Mouse (Mus musculus) activated CD4-positive, CD25-positive, alpha-beta regulatory T cell, adult 4 months (primary cell): ENCODE measurements around the gene Olfr592. TPM values are rescaled to one million over a fixed set of nuclear protein-coding genes. Genes with fewer than 3 reads are reported as not detected.
"Not testable (repeated sequence)": the region's sequence is repeated elsewhere in the genome, so short reads cannot be mapped to it uniquely, and the experiment has no call there.

Experiments used
- ATAC-seq: one replicate; pipeline ENCODE4 v1.8.0; 2017
- polyA plus RNA-seq, 2 experiments: library from polyadenylated mRNA; unstranded; fragments of 100-300 nt; shearing (Covaris generic); gene quantifications; one replicate each; pipeline ENCODE4 v1.2.1; 2017

Olfr592 gene
- not detected for polyA plus RNA-seq

GRCm38 (mm10) chr7:103184503-103184902, at the start of gene Olfr592:
TSS of gene Olfr592 (plus strand) at chr7:103184803.
- ATAC-seq, result not testable (repeated sequence)

- ATAC-seq, result no peak
These were observed 44.0 kb upstream of the Olfr592 start, which contains the start of gene Olfr588-ps1 for GRCm38 (mm10) chr7:103140579-103140978. TSS of gene Olfr588-ps1 (plus strand) at chr7:103140879.

- ATAC-seq, result no peak
These were observed 28.3 kb upstream of the Olfr592 start, which contains the start of gene Olfr589 for GRCm38 (mm10) chr7:103156256-103156655. TSS of gene Olfr589 (minus strand) at chr7:103156356.

- no peak for ATAC-seq
These were observed 14.9 kb upstream of the Olfr592 start for GRCm38 (mm10) chr7:103169697-103170096.

DNA sequence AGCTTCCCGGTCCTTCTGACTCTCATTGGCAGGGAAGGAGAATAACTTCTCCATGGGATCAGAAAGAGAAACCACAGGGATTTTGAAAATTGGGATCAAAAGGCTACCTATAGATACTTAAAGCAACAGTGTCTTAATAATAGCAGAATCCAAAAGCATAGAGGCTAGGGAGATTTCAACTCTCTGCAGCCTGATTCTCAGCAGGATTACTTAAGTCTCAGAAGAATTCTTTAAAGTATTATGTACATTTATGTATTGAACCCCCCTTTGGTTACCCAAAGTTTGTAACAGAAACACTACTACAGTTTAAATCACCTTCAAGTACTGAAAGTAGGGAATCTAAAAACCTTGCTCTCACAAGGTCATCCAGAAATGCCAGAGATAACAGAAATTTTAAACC, 6.4 kb upstream of the Olfr592 start, which contains the start of gene Olfr591:
Gene Olfr591, minus strand, starts transcription at position 101 of the 400 bp plus-strand sequence.
- ATAC-seq, result no peak

DNA sequence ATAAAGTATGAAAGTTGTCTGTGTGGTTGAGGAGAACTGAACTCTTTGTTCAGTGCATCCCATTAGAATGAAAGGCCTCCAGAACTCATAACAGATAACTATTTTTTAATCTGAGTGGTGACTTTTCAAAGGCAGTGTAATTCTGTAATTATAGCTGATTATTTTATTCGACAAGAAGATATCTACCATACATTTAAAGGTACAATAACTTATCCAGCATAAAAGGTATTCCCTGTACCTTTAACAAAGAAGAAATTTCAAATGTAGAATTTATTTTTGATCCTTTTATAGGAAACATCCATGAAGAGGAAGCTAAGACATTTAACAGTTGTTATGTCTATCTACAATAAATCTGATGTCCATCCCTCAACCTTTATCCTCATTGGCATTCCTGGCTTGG, 27.0 kb downstream of the Olfr592 start, which contains the start of gene Olfr593:
Gene Olfr593, plus strand, starts transcription at position 301 of the 400 bp plus-strand sequence.
- ATAC-seq, result no peak

- not testable (repeated sequence) for ATAC-seq
These were observed 27.4 kb downstream of the Olfr592 start for GRCm38 (mm10) chr7:103212050-103212449.

DNA sequence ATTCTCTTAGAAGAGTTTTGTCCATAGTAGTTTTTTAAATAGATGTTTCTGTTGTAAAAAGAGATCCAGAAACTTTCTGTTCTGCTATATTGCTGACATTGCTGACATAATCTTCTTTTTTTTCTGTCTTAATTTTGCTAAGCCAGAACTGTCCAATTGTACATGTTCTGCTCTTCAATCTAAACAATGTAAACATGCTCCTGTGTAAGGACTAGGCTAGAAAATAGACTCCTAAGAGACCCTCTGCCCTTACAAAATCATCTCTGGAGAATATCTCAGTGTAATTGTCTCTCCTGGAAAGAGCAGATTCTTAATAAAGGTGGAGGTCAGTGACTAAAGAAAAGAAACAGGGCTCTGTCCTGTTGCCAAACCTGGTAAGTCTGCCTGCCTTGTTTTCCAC, 32.1 kb downstream of the Olfr592 start, which contains the start of gene Olfr594:
Gene Olfr594, plus strand, starts transcription at position 301 of the 400 bp plus-strand sequence.
- ATAC-seq, result no peak

Other genes with a start within 250 kb of the Olfr592 start
- gene Olfr573-ps1, start 242.2 kb upstream of the Olfr592 start, polyA plus RNA-seq, result not detected
- gene Olfr574, start 236.3 kb upstream of the Olfr592 start, polyA plus RNA-seq, result not detected
- gene Olfr575, start 226.0 kb upstream of the Olfr592 start, polyA plus RNA-seq, result not detected
- gene Olfr576, start 222.1 kb upstream of the Olfr592 start, polyA plus RNA-seq, result not detected
- not detected for gene Olfr577, start 208.9 kb upstream of the Olfr592 start, polyA plus RNA-seq
- gene Olfr578, start 195.5 kb upstream of the Olfr592 start, polyA plus RNA-seq, result not detected
- gene Olfr582, start 146.8 kb upstream of the Olfr592 start, polyA plus RNA-seq, result not detected
- not detected for gene Olfr583, start 133.5 kb upstream of the Olfr592 start, polyA plus RNA-seq
- not detected for gene Olfr584, start 102.9 kb upstream of the Olfr592 start, polyA plus RNA-seq
- not detected for gene Olfr585, start 87.1 kb upstream of the Olfr592 start, polyA plus RNA-seq
- gene Olfr586, start 59.2 kb upstream of the Olfr592 start, polyA plus RNA-seq, result not detected
- gene Olfr588-ps1, start 43.9 kb upstream of the Olfr592 start, polyA plus RNA-seq, result under 1 TPM in 1 of 2 experiments, not detected in 1; 0.07 TPM
- gene Olfr589, start 28.4 kb upstream of the Olfr592 start, polyA plus RNA-seq, result not detected
- under 1 TPM in 1 of 2 experiments, not detected in 1; 0.09 TPM for gene Olfr591, start 6.5 kb upstream of the Olfr592 start, polyA plus RNA-seq
- not detected for gene Olfr593, start 27.1 kb downstream of the Olfr592 start, polyA plus RNA-seq
- not detected for gene Olfr594, start 32.2 kb downstream of the Olfr592 start, polyA plus RNA-seq
- not detected for gene Usp17ld, start 67.7 kb downstream of the Olfr592 start, polyA plus RNA-seq
- gene Olfr596, start 120.8 kb downstream of the Olfr592 start, polyA plus RNA-seq, result not detected
- gene Olfr597, start 131.5 kb downstream of the Olfr592 start, polyA plus RNA-seq, result under 1 TPM in 1 of 2 experiments, not detected in 1; 0.12 TPM
- gene Olfr598, start 138.8 kb downstream of the Olfr592 start, polyA plus RNA-seq, result not detected
- gene Olfr599, start 151.1 kb downstream of the Olfr592 start, polyA plus RNA-seq, result not detected
- gene Olfr600, start 164.9 kb downstream of the Olfr592 start, polyA plus RNA-seq, result not detected
- not detected for gene Olfr601, start 177.9 kb downstream of the Olfr592 start, polyA plus RNA-seq
- not detected for gene Olfr603, start 201.4 kb downstream of the Olfr592 start, polyA plus RNA-seq
- gene Usp17lc, start 230.3 kb downstream of the Olfr592 start, polyA plus RNA-seq, result not detected